Mouse (Mus musculus) induced T-regulatory cell, adult 2 months (primary cell): ENCODE data around the gene Nat10.

Experiments
- DNase-seq: peaks from one replicate; pipeline ENCODE4 v3.0.0-alpha.2; 2012; ENCODE audit warnings: low read depth

Gene Nat10

DNA sequence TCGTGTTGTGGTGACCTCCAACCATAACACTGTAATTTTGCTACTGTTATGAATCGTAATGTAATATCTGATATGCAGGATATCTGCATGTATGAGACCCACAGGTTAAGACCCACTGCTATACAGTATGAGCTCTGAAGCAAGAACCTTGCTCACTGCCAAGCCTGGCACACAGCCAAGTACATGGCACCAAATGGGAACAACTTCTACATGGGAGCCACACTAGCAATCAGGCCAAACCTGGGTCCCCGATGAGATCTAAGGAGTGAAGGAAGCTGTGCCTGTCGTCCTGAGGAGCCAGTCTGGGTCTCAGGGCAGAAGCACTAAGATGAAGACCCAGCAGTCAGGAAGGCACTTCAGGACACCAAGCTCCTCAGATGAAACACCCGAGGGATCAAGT is 15.6 kb downstream of the Nat10 start:
- no peak for DNase-seq

DNA sequence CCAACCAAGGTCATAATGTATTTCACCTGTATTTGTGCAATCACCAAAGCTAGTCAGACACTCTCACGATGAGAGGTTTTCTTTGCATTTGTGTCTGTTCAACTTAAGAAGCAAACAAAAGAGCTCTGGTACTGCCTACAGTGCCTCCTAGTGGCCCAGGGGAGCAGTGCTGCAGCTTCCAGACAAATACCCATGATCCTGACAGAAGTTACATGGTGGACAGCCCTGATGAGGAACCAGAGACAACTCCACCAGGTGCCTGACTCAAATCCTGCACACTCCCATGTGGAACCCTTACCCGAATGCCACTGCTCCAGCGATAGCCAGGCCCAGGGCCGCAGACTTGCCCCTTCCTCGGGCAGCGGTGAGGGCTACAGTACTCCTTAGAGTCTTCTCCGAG is 17.1 kb downstream of the Nat10 start:
- peak; percentile 83 for DNase-seq

DNA sequence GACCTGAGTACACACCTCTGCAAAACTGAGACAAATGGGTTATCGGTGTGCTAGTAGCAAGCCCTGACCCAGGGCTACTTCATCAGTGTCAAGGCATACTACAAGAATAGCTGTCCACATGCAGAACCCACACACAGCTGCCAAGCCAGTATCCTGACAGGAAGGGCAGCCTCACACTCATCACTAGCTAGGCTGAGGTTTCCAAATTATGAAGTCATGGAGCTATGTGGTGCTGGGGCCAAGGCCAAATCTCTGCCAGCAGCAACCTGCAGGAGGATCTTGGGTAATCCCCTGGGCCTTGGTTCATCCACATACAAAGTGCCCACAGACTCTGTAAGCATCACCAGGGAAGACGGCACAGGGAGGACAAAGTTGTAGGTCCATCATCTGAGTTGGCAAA is 17.5 kb downstream of the Nat10 start:
- no peak for DNase-seq

DNA sequence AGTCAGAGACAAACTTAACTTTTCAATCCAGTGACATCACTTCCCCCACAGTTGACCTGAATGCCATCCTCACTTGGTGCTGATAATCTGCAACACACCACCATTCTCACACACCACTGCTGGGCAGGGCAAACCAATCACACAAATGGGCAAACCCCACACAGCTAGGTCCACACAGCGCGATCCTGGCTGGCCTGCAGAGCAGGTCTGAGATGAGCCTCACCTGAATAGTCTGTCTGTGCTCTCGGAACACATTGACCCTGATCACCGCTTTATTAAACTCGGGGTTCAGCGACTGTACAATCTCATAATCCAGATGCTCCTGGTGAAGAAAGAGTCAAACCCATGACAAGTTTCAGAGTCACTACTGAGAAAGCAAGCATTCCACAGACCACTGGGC is 18.2 kb downstream of the Nat10 start:
- DNase-seq = no peak

DNA sequence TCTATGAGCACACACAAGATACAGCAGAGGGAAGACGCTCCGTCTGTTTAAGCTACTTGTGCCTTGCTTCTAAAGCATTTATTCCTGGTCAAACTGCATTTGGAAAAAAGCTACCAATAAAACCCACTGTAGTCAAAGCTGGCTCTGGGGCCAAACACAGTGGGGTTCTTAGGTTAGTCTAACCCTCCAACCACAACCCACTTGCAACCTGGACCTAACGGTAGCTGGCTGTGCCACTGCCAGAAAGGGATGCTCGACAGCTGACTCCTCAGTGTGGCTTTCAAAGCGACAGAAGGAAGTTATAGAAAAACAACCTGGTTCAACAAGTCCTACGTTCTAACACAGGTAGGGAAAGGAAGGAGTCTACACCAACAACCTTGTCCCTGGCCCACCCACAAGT is 29.6 kb downstream of the Nat10 start:
- no peak for DNase-seq

DNA sequence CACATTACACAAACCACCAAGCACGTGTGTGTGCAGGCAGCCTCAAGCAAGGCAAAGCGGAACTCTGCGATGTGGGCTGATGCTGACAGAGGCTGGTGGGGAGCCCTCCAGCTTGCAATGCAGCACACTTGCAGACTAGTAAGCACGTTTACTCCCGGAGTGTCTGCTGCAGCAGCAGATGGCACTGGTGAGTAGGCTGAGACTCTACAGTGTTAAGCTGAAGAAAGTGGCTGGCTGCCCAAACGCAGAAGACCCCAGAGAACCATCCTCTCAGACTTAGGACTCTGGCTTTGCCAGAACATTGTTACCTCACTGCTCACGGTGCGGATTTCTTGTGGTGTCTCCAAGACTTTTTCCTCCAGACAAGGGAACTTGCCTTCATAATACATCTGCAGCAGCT is 30.1 kb downstream of the Nat10 start:
- no peak for DNase-seq

DNA sequence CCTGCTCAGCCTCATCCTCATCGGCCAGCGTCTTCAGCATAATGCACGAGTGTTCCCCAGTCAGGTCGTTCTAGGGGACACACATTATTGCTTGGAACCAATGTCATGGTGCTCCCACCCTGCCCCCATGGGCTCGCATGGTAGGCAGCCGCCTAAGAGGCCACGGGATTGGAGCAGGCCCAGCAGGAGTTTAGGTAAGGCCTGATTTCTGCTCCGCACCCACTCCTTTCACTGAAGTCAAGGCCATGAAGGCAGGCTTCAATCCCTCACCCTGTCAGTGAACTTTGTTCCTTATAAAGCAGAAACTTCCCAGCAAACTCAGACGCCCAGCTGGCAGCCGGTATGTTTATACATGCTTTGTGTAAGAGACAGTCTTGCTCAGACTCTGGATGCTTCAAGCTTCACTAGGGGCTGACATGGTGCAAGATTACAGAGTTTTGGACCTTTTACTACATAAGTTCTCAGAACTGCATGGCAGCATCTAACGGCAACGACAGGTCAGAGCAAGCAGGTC is 33.0 kb downstream of the Nat10 start:
- DNase-seq = no peak

DNA sequence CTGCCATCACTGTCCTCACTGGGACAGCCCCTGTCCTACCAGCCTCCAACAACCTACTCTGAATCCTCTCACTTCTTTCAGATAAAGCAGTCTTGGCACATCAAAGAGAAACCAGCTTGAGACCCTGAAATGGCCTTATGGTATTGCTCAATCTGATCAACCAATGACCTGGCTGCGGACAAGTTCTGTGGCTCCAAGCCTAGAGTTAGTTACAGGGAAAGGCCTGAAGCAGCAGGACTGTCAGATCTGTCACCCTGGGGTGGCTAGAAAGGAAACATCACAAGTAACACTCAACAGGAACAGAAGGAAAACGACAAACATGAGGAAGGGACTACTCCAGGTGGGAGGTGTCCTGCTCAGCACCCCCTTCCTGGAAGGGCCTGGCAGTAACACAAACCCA is 36.5 kb downstream of the Nat10 start:
- DNase-seq = no peak

DNA sequence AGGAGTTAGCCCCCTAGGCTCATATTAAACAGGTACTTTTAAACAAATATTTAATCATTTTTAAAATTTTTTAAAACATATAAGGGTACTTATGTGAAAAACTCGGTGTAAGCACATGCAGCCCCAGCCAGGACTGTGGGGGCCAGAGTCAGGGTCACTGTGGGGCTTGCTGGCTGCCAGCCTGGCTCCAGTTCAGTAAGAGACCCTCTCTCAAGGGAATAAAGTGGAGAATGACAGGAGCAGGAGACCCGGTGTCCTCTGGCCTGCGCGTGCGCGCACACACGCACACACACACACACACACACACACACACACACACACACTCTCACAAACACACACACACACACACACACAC is 41.8 kb downstream of the Nat10 start:
- no peak for DNase-seq

DNA sequence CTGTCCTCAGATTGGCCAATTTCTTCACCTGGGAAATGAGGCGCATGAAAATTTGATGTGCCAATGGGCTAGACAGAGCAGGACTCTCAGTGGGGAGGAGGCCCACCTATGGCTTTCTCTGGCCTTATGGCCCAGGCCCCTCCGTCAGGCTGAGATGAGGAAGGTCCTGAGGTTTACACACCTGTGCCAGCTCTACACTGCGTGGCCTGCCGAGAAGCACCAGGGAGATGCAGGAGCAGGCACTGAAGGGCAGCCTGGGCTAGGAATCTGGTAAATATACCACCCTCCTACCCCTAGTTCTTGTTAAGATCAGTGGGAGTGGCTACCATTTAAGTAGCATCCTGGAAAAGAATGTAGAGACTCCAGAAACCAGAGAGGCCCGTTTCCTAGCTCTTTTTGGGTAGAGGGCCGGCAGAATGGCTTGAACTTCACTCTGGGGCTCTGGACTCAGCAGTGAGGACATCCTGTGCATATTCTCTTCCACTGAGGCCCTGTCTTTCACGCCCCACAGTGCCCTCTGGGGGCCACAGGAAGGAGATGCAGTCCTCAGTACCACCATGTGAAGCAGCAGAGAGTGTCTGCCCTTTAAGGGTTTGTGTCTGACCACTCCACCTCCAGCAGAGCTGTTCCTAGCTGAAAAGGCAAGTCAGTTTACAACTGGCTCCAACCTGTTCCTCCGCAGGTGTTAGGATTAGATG is 42.3 kb downstream of the Nat10 start:
- DNase-seq = peak; percentile 88

DNA sequence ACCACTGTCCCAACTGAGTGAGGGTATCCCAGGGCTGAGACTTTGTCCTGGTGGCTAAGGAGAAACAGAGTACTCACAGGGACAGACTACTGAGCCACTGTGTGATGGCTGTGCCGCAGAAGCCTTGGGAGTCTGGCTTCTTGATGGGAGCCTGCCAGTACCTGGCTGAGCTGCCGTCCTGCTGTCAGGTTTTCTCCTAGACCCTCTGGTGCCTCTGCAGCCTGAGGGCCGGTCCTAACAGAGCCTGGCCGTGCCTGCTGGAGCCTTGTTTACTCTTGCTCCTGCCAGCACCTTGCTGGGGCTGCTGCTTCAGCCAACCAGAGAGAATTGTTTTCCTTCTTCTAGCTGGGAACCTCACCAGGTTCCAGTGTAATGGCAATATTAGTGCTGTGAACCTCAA is 46.7 kb downstream of the Nat10 start:
- DNase-seq = no peak

DNA sequence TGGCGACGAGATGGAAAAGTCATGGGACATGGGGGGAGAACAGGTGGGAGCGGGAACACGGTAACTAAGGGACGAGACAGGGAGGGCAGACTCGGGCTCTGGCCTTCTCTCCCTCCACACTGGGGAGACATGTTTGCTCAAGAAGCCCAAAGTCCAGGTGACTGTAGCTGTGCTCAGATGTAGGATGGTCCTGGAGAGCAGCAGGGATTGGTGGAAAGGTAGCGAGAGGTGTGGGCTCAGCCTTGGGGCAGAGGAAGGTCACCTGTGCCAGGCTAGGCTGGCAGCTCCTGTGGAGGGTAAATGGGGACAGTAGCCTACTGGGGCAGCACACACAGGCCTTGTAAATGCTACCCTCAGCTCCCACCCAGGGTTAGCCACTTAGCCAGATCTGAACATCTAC is 47.2 kb downstream of the Nat10 start:
- no peak for DNase-seq

DNA sequence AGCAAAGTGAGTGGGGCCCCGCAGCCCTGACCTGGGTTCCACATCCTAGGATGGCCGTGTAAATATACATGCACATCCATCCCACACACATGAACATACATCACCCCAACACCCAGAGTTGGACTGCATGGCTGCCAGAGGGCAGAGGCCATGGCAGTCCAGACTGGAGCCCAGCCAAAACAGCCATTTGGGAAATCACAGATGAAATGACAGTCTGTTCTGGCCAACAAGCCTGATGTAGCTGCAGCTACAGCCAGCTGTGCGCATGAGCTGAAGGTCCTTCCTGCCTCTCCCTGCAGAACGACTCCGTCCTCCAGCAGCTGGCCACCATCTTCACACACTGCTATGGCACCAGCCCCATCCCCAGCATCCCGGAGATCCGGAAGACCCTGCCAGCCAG is 50.2 kb downstream of the Nat10 start:
- DNase-seq = no peak

DNA sequence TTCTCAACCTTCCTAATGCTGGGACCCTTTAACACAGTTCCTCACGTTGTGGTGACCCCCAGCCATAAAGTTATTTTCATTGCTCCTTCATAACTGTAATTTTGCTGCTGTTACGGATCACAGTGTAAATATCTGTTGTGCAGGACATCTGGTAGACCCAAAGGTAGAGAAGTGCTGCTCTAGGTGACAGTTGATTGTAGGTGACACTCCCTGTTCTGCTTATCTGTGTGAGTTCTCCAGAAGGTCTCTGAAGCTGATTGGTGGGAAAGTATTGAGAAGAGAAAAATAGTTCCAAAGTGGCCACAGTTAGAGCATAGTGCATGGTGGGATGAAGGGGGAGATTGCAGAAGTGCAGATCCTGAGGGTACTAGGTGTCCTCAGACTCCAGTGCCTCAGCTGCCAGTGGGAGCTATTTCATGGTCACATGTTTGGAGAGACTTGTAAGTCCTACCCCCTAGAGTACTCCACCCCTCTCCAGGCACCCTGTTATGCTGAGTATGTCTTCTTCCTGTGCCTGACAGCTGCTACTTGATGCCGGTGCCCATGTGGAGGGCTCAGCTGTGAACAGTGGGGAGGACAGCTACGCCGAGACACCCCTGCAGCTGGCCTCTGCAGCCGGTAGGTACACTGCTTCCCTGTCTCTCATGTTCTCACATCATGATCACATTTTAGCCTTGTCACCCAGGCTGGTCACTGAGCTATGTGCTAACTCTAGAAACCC is 53.9 kb downstream of the Nat10 start:
- DNase-seq = no peak

DNA sequence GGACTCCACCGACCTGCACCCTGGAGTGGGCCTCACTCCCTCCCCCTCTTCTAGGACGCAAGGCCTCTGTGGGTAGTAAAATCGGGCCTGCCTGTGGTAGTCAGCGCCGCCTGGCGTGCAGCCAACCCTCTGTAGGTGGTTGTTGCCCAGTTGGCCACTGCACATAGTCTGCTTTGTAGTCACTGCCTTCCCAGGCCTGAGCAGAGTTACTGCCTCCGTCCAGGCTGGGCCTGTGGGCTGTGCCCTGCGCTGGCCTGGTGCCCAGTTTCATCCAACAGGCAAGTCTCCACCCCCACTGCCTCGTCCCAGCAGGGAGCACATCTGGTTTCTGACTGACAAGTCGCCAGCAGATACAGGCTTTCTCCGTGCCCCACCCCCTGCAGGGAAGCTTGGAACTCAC is 54.8 kb downstream of the Nat10 start:
- no peak for DNase-seq

DNA sequence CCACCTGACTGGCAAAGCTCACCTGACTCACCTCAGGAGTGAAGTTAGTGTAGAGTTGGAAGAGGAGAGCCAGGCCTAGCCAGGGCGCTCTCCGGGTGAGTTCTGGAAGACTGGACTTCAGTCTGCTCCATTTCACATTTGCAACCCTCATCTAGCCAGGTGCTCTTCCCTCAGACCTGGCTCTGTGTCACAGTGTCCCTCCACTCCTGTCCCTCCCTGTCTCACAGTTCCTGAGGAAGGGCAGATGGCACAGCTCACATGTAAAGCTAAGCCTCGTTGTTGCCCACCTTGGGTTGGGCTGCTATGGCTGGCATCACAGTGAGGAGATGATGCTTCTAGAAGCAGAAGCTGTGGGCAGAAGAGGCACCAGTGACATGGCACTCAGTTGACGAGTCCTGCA is 55.2 kb downstream of the Nat10 start:
- no peak for DNase-seq

DNA sequence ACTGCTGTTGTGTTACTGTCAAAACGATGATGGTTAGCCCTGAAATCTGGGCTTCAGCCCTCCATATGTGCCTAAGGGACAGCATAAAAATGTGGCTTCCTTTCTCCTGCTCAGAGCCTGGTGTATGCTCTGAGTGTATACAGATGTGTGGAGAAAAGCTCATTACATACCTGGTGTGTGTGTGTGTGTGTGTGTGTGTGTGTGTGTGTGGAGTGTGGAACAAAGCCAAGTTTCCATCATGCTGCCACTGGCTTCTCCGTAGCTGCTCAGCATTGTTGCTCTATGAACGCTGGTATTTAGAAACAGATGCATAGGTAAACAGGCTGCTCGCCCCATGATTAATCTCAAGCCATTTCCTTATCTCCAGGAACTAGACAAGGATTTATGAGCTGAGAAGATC is 57.2 kb downstream of the Nat10 start:
- DNase-seq = no peak

DNA sequence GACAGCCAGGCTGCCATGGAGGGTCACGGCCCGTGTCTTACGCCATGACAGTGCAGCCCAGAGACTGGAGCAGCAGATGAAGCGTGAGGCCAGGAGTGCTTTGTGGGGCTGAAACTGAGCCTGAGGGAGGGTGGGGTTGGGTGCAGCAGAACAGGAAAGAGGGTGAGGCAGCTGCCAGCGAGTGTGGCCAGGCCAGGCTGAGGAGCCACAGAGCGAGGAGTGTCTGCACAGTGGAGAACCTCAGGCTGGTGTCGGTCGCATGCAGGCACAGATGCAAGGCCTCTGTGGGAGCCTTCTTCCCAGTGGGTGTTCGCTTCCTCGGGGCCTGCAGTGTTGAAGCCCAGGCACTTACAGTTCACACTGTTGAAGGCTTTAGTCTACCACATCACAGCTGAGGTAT is 57.7 kb downstream of the Nat10 start:
- DNase-seq = no peak

DNA sequence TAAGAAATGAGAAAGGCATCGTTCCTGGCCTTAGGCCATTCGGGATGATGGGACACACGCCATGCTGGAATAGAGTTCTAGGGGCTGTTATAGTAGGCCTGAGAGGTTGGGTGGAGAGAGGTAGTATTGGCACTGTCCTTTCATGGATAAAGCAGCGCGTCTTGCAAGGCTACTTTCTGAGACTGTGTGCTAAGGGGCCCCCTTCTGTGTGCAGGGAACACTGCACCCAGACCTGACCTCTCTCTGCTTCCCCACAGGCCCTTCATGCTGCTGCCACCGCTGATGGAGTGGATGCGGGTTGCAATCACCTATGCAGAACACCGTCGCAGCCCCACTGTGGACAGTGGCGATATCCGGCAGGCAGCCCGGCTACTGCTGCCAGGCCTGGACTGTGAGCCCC is 60.6 kb downstream of the Nat10 start:
- DNase-seq = no peak

DNA sequence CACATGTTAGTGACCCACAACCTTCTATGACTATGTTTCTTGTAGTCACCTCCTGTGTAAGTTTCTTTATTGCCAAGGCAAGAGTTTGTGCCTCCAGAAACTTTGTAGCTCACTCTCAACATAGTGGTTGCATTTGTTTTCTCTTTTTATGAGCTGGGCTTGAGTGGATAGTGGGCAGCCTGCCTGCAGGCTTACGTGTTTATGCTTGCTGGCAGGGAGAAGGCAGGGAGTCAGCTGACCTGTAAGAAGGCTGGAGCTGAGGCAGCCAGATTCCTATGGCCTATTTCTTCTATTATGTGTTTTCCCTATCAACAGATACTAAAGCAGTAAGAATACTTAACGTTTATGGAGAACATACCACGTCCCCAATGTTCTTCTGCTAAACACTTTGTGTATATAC is 64.9 kb downstream of the Nat10 start:
- DNase-seq = no peak

DNA sequence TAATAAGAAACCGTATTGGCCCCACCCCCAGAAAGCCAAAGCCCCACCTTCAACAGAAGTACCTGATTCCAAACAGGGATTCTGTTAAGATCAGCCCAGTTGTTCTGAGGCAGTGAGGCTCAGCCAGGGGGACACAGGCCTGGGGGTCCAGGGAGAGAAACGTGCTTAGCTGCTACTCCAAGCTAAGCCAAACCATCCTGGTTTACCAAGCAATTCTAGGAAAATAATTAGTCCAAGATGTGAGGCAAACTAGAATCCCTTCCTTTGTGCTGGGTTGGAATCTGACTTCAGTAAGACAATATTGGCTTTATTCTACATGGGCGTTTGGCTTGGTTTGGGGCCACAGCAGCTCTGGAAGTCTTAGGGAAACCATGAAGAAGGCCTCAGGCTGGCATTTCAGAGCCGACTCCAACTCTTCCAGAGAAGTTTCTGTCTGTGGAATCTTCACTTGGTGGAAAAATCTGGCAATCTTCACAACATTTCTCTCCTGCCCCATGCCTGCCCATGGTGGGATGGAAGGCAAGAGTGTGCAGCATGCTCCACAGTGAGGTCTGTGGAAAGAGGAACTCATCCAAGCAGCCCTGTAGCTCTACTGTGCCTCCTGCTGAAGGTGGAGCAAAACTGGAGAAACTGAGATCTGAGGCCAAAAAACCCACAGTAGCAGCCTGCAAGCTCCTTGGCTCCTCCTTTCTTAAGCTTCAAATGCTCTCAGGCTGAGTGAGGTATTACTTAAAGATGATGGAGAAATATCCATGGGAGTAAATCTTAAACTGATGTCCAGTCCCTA is 66.1 kb downstream of the Nat10 start:
- DNase-seq = no peak

DNA sequence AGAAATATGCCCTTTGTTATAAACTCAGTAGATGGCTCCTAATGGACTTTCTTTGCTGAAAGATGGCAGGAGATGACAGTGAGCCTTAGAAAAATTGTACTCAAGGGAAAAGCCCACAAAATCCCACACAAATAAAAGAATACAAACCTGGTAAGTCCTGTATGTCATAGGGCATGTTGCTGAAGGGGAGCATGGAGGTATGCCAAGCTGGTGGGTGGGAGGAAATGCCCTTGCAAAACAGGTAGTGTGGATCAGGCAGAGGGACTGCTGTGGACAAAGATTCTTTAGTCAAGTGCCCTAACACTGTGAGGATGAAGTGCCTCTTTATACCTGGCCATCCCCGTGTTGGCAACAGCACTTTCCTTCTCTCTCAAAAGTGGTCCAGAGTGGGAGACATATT is 68.3 kb downstream of the Nat10 start:
- no peak for DNase-seq

DNA sequence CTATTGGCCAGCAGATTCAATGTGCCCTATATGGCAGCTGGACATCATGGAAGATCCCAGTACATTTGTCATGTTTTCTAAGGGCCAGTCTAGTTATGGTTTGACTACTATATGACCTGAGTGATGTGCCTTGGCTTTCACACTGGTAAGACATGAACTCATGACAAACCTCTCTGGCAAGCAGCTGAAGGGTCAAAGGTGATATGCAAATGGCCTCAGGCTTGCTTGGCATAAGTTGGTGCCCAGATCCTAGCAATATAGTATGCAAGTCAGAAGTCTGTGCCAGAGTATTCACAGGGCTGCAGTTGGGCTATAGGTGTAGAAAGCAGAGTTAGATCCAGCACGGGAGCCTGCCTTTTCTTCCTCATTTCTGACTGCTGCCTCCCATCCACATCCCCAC is 69.8 kb downstream of the Nat10 start:
- DNase-seq = no peak
